Mouse (Mus musculus) liver, postnatal 0 days (tissue): ENCODE data around the gene Myo1d. TPM values are rescaled to one million over a fixed set of nuclear protein-coding genes. Genes with fewer than 3 reads are reported as not detected.

Experiments used
- ATAC-seq: fragments of 200-750 bp; cut with Nextera tagmentation; 2 replicates; pipeline ENCODE4 v1.8.0; 2017; ENCODE audit warnings: mild to moderate bottlenecking, moderate library complexity
- DNase-seq: peaks from one replicate; pipeline ENCODE4 v3.0.0-alpha.2; 2016
- H3K27ac ChIP-seq: fragments of 300-500 bp; sonication (generic); 2 replicates; pipeline ENCODE4 v1.5.1; 2014; ENCODE audit warnings: antibody characterized with exemption, moderate library complexity, mild to moderate bottlenecking, low read depth
- H3K27me3 ChIP-seq: fragments of 300-500 bp; sonication (generic); 2 replicates; pipeline ENCODE4 v1.6.1; 2014; ENCODE audit warnings: low read length, control low read depth, mixed read lengths; ENCODE audit not compliant: insufficient read depth
- H3K36me3 ChIP-seq: fragments of 300-500 bp; sonication (generic); replicated peaks from 2 replicates; pipeline ENCODE4 v1.6.1; 2014; ENCODE audit warnings: mild to moderate bottlenecking, control low read depth, low read length, moderate library complexity, mixed read lengths; ENCODE audit not compliant: insufficient read depth
- H3K4me1 ChIP-seq: fragments of 300-500 bp; sonication (generic); 2 replicates; pipeline ENCODE4 v1.6.1; 2014; ENCODE audit warnings: antibody characterized with exemption, mild to moderate bottlenecking, control low read depth; ENCODE audit not compliant: insufficient read depth
- H3K4me2 ChIP-seq: fragments of 300-500 bp; sonication (generic); 2 replicates; pipeline ENCODE4 v1.6.1; 2014; ENCODE audit warnings: low read depth, mild to moderate bottlenecking, low read length, moderate library complexity, mixed read lengths
- H3K4me3 ChIP-seq: fragments of 300-500 bp; sonication (generic); 2 replicates; pipeline ENCODE4 v1.5.1; 2014; ENCODE audit warnings: low read depth, low read length
- H3K9ac ChIP-seq: fragments of 300-500 bp; sonication (generic); replicated peaks from 2 replicates; pipeline ENCODE4 v1.6.1; 2014; ENCODE audit warnings: mild to moderate bottlenecking, moderate library complexity
- H3K9me3 ChIP-seq: fragments of 300-500 bp; sonication (generic); 2 replicates; pipeline ENCODE4 v1.6.1; 2016; ENCODE audit warnings: mild to moderate bottlenecking, control low read depth, low read length, mixed read lengths
- CTCF ChIP-seq: sonication (generic); IDR thresholded peaks from 2 replicates; pipeline ENCODE4 v1.5.1; 2016; ENCODE audit warnings: antibody characterized with exemption, low read depth
- EP300 ChIP-seq: IDR thresholded peaks from 2 replicates; pipeline ENCODE4 v1.6.1; 2016; ENCODE audit warnings: antibody characterized with exemption, low read depth, mild to moderate bottlenecking
- WGBS: fragments of 180-500 bp; shearing (Covaris S2); extraction: QIAGEN DNeasy Blood & Tissue Kit; methylation state at CpG from one replicate; pipeline ENCODE4 v1.1.7; 2014; ENCODE audit not compliant: insufficient replicate concordance; 5-methylcytosine and 5-hydroxymethylcytosine counted together
- polyA plus RNA-seq: library from polyadenylated mRNA; unstranded; fragments of >200 nt; fragmentation: Nextera tagmentation; extraction: Ambion mirVana; gene quantifications from 2 replicates; pipeline ENCODE4 v1.2.1, GENCODE M21; 2015

Myo1d gene
- polyA plus RNA-seq: 4.5 and 4.6 TPM in 2 replicates

- Histone ChIP-seq H3K4me1 (peaks cover 15% of the 10 kb centered on the region; the same call in 1 of the 2 replicates), H3K9ac (peak within 1 kb of the TSS; percentile 86), H3K27me3 (no peaks in the 10 kb centered on the region), H3K4me3 (peak within 1 kb of the TSS; percentile 92), H3K36me3 (no peaks in the 10 kb centered on the region), H3K4me2 (peak within 1 kb of the TSS; percentile 91), H3K27ac (peak within 1 kb of the TSS; percentile 96), H3K9me3 (no peaks in the 10 kb centered on the region)
- ATAC-seq (peak; percentile 94), DNase-seq (peak; percentile 95)
- WGBS: under 1% methylated on average over 64 of the region's 87 CpGs
- TF ChIP-seq EP300 (no peak), CTCF (peak; percentile 87)
Measured at GRCm38 (mm10) chr11:80779527-80780344, at the start of gene Myo1d. Gene Myo1d, minus strand, starts transcription at chr11:80780025.

GRCm38 (mm10) chr11:80821794-80822193 is 42.0 kb upstream of the Myo1d start:
- ATAC-seq (no peak), DNase-seq (no peak)
- WGBS: 69% methylated on average over 9 of the region's 9 CpGs
- Histone ChIP-seq H3K9me3 (no peaks in the 10 kb centered on the region), H3K4me2 (no peak overlapping the region), H3K27me3 (no peaks in the 10 kb centered on the region), H3K27ac (peak overlapping the region; percentile 22; the same call in 1 of the 2 replicates), H3K4me1 (peaks cover 9% of the 10 kb centered on the region), H3K9ac (no peak overlapping the region), H3K36me3 (no peaks in the 10 kb centered on the region), H3K4me3 (no peak overlapping the region)
- TF ChIP-seq CTCF: peak; percentile 38
- no peak for TF ChIP-seq EP300

GRCm38 (mm10) chr11:80821296-80821695 is 41.5 kb upstream of the Myo1d start:
- Histone ChIP-seq H3K27me3 (no peaks in the 10 kb centered on the region), H3K27ac (peak overlapping the region; percentile 22; the same call in 1 of the 2 replicates), H3K4me2 (peak overlapping the region; percentile 32; the same call in 1 of the 2 replicates), H3K9me3 (no peaks in the 10 kb centered on the region), H3K4me3 (no peak overlapping the region), H3K4me1 (peaks cover 9% of the 10 kb centered on the region), H3K9ac (no peak overlapping the region), H3K36me3 (no peaks in the 10 kb centered on the region)
- ATAC-seq (peak; percentile 70), DNase-seq (peak; percentile 30)
- TF ChIP-seq CTCF (peak; percentile 37), EP300 (no peak)
- 30% methylated on average over 14 of the region's 14 CpGs for WGBS

- Histone ChIP-seq H3K9me3 (no peaks in the 10 kb centered on the region), H3K9ac (no peak overlapping the region), H3K4me3 (no peak overlapping the region), H3K4me2 (no peak overlapping the region), H3K27ac (no peak overlapping the region), H3K36me3 (no peaks in the 10 kb centered on the region), H3K4me1 (peaks cover 9% of the 10 kb centered on the region), H3K27me3 (no peaks in the 10 kb centered on the region)
- ATAC-seq (no peak), DNase-seq (no peak)
- WGBS: 87% methylated on average over 3 of the region's 3 CpGs
- no peak for TF ChIP-seq CTCF
- no peak for TF ChIP-seq EP300
Measured at GRCm38 (mm10) chr11:80820085-80820484, 40.3 kb upstream of the Myo1d start.

- DNase-seq (peak; percentile 75), ATAC-seq (peak; percentile 68)
- 42% methylated on average over 11 of the region's 11 CpGs for WGBS
- no peak overlapping the region for H3K4me3 ChIP-seq
- no peaks in the 10 kb centered on the region for H3K27me3 ChIP-seq
- H3K9me3 ChIP-seq: no peaks in the 10 kb centered on the region
- no peak overlapping the region for H3K9ac ChIP-seq
- H3K36me3 ChIP-seq: no peaks in the 10 kb centered on the region
- peak; percentile 17; the same call in 1 of the 2 replicates for TF ChIP-seq EP300
- peak; percentile 94 for TF ChIP-seq CTCF
- H3K4me1 ChIP-seq: peaks cover 9% of the 10 kb centered on the region
- no peak overlapping the region for H3K4me2 ChIP-seq
- no peak overlapping the region for H3K27ac ChIP-seq
Measured at GRCm38 (mm10) chr11:80818060-80818697, 38.4 kb upstream of the Myo1d start.

GRCm38 (mm10) chr11:80815354-80815753 is 35.5 kb upstream of the Myo1d start:
- DNase-seq (no peak), ATAC-seq (no peak)
- Histone ChIP-seq H3K4me2 (no peak overlapping the region), H3K9ac (no peak overlapping the region), H3K9me3 (no peaks in the 10 kb centered on the region), H3K27ac (no peak overlapping the region), H3K36me3 (no peaks in the 10 kb centered on the region), H3K27me3 (0 out of 2 replicates have a peak, but pooled peaks cover 11% of the 10 kb centered on the region), H3K4me1 (peaks cover 12% of the 10 kb centered on the region), H3K4me3 (no peak overlapping the region)
- WGBS: 76% methylated on average over 7 of the region's 7 CpGs
- TF ChIP-seq EP300 (no peak), CTCF (no peak)
